Mouse (Mus musculus) lung, adult 2 months (tissue): ENCODE data around the gene Sap25.

Experiments
- CTCF ChIP-seq: fragments of 200-500 bp; IDR thresholded peaks from 2 replicates; pipeline ENCODE4 v1.5.1; 2011; ENCODE audit warnings: mild to moderate bottlenecking, low read length, control low read depth; ENCODE audit not compliant: insufficient read depth
- POLR2A ChIP-seq: fragments of 200-500 bp; IDR thresholded peaks from 2 replicates; pipeline ENCODE4 v1.6.1; 2011; ENCODE audit warnings: low read depth, mild to moderate bottlenecking, control low read depth, low read length, borderline replicate concordance; ENCODE audit errors: extremely low read depth

GRCm38 (mm10) chr5:137670240-137670639 is 29.1 kb downstream of the Sap25 start:
- TF ChIP-seq CTCF = no peak
- TF ChIP-seq POLR2A = no peak
